Mouse (Mus musculus): ENCODE results near the gene Fmo5.
A peak's percentile ranks its signal among the peaks of the same experiment; 100 is the strongest.

Fmo5 gene

DNA sequence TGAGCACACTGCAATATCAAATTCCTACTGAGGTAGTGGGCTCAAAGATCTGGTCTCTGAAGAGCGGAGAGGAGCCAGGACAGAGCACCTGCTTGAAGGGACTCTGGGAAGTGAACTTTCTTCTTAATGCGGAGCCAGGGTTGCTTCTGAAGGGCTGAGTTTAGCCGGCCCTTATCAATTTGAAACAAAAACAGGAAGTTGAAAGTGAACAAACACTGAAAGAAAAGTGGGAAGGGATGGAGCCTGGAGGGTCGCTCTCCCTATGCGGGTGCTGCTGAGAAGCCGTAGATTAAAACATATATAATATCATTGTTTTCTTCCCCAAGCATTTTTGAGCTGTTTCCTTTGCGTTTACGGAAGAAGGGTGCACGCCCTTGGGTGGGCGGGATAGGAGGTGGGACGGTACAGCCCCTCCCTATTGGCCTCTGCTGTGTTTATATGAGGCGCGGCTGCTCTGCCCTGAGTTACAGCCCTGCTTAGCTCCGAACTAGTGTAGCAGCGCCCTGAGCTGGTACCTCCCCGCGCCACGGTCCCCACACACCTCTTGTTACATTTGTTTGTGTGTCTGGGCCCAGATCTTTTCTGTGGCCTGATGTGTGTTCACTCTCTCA lies at the start of gene Fmo5:
Gene Fmo5, plus strand, starts transcription at position 414 of the 611 bp plus-strand sequence.
- peak; percentile 81 for DNase-seq

DNA sequence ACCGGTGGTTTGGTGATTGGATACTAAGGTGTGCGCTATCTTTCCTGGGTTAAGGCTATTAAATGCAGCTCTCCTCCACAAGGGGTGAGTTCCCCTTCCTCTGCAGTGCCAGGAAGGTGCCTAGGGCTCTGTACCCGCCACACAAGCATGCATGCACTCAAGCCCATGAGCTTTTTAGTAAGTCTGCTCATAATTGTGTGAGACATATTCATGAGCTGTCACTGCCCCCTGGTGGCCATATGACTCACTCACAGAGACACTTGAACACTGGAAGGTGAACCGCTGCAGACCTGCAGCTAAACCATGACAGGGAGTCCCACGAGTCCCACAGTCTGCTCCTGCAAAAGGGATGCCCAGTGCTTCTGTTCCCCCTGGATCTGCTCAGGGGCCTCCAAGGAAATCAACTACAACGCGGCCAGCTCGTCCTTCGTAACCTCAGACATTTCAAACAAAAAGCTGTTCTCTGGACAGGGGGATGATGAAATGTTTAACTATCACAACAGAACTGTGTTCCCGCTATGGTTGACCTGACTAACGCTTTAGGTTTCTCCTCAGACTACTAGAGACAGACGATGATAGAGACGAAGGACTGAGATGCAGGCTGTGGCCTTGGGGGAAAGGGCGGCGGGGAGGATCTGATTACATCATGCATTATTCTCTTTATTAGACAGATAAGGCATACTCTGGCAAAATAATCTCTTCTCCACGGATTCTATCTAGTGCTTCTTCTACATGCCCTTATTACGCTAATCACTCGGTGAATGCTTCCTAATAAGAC lies 43.0 kb upstream of the Fmo5 start:
- DNase-seq = peak; percentile 69

DNA sequence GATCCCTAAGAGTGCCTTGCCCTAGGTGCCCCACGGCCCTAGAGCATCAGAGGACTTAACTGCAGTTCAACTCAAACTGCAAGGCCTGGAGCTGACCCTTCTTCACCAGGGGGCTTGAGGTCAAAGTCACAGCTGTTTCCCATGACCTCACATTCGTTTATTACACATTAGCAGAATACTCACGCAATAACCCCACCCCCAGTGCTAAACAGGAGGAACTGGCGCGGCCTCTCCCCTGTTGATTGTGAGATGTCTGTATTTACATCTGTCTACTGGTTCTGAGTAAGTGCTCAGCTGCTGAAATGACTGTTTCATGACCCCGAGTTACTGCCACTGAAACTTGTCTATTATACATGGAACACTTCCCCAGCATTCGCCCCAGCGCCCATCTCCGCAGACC lies 40.9 kb upstream of the Fmo5 start:
- no peak for DNase-seq

DNA sequence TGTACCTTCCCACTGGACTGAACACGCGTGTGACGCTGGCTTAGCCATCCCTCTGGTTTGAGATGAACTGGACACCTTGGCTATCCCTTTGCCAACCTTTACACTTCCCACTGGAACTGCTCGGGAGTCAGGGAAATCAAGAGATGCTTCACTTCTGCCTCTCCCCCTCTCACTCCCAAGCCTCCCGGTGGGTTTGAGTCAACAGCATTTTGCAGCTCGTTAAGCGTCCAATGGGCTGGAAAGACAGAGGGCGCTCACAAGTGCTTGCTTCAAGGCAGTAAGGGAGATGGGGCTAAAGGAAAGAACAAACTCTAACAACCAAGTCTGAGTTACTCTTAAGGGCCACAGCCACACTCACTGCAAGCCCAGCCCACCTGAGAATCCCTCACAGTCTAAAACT lies 37.9 kb upstream of the Fmo5 start:
- no peak for DNase-seq

DNA sequence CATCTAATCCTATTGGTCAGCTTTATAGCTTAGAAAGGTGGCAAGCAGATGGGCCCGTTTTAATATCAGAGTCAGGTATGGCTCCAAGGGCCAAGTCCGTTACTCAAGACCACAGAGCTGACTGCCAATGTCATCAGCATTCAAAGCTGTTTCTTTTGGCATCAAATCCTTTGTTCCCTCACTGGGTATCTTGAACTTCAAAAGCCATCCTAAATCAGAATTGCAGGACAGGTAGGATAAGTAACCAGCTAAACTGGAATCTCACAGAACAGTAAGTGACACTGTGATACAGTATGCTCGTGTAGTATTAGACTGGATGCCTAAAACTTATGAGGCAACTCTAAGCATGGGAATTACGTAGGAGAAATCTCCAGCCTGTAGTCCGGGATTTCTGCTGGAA lies 35.5 kb upstream of the Fmo5 start:
- DNase-seq = no peak

DNA sequence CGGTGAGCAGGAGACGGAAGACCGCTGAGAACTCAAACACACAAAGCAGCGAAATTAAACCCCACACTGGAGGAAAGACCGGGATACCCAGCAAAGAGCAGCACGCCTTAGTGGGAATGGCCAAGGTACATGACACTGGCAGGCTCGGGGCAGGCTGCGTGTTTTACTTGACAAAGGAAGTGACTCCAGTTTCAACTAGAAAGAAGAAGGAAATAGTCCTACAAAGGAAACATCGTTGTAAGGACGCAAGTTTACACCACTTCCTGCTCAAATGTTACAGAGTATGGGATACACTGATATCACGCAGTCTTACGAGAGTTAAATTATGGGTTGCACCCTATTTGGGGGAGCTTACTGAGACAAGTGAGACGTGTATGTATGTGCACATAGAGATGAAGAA lies 34.5 kb upstream of the Fmo5 start:
- DNase-seq = no peak

DNA sequence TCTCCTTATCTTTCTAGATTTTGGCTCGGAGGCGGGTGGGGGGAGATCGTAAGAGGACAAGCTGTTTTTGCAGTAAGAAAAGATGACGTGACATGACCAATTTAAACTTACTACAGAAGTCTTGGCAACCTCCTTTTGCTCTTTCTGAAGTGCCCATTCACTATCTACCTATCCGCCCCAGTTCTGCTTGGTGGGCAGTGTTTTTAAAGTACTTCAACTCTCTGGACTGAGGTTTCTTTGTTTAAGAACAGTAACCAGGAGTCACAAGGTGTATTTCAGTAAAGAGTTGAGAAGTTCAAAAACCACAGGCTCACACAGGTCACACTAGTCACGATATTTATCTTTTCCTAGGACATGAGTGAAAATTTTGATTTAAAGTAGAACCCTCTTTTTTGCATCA lies 33.5 kb upstream of the Fmo5 start:
- DNase-seq = no peak

DNA sequence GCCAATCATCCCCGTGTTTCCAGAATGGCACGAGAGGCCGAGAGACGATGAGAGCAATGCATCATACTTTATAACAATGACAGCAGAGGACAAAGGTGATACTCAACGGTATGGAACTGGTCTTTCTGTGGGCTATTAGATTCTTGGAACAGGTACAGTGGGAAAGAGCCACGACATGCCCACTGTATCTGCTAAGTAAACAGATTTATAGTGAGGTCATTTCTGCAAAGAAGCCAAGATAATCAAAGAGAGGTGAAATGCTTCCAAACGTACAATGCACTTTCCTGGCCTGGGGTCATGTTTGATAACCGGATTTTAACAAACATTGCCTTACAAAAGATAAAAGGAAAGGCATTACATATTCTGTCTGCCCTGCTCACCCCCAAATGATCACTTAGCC lies 31.8 kb upstream of the Fmo5 start:
- DNase-seq = no peak

DNA sequence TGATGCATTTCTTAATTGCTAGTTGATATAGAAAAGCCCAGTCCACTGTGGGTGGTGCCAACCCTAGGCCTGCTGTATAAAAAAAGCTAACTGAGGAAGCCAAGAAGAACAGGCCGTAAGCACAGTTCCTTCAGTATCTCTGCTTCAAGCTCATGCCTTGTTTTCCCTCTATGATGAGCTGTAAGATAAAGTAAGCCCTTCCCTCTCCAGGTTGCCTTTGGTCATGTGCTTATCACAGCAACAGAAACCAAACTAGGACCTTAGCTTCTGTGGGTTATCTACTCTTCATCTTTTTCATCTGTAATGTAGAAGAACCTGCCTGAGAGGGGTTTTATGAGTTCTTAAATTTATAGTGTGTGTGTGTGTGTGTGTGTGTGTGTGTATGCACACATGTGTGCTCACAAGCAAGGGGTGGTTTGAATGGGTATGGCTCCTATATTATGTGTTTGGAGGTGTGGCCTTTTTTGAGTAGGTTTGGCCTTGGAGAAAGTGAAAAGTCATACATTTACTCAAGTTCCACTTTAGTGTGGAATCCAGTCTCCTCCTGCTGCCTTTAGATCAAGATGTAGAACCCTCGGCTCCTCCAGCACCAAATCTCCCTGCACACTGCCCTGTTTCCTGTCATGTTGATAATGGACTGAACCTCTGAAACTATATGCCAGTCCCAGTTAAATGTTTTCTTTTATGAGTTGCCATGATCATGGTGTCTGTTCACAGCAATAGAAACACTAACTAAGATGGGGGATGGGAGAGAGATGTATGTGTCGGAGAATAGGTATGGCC lies 28.4 kb upstream of the Fmo5 start:
- DNase-seq = no peak

DNA sequence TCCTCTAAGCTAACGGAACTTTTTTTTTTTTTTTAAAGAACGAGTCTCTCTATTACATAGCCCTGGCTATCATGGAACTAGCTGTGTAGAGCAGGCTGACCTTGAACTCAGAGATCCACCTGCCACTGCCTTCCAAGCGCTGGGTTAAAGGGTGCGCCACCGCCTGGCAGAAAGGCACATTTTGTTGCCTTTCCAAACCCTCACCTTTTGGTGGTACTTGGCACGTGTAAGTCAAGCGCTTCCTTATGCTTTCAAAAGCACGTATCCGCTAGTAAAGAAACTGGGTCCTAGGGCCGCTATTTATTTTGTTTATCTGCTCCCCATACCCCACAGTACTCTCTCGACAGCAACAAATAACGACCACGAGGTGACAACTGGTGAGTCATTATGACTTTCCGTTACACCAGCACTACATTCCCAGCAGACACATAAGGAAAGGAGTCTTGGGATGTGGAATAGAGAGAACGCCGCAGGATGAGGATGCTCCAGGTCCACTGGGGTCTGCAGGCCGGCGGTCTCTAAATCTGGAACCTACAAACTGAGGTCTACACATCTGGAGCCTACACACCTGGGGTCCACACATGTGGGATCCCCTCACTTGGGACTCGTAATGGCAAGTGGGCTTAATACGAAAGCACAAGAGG lies 19.3 kb upstream of the Fmo5 start:
- DNase-seq = peak; percentile 78

DNA sequence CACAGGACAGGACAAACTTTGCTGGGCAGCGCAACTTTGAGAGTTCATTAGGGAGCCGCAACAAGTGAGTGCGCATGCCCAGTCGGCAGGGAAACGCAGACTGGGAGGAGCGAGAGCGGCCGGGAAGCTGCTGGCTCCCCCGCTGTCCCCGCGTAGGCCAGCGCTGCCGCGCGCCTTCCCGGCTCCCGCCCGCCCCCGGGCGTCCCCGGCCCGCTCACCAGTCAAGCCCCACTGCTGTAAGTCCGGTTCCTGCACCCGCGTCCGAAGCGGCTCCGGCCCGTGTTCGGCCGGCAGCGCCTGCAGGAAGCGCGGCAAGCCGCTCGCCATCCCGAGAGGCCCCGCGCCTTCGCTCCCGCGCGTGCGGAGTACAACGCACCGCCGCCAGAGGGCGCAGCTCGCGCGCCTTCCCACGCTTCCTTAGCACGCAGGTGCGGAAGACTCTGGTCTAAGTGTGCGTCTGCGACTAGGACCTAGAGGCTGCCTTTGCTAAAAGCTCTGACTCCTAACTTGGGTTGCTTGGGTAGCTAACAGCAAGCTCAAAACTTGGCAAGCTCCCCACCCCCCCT lies 18.7 kb upstream of the Fmo5 start, which contains the start of gene Chd1l:
Gene Chd1l, minus strand, starts transcription at position 359 of the 566 bp plus-strand sequence.
- peak; percentile 95 for DNase-seq

DNA sequence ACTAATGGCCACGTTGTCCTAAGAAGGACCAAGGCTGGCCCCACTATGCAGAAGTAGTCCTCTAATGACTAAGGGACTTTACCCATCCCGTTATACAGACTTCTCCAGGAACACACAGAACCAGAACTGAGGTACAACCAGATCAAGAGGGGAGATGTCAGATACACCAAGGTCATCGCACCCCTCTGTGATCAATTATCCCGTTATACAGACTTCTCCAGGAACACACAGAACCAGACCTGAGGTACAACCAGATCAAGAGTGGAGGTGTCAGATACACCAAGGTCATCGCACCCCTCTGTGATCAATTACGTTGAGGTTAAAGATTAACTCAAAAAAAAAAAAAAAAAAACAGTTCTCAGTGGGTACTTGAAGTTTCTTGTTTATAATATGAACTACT lies 17.6 kb upstream of the Fmo5 start:
- DNase-seq = no peak

DNA sequence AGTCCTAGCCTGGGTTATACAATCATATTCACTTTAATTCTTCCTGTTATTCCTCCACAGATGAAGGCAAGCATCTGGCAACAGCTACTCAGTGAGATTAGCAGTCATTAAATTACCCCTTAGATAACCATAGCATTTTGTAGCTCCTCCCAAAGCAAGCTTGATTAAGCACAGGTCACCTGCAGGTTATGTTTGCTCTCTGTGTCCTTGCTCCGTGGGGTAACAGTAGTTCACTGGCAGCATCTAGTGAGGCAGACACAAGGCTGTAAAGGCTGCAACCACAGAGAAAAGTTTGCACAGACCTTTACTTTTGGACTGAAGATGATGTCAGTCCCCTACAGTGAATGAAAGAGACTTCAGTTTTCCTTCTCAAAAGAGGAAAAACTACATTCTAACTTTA lies 13.4 kb upstream of the Fmo5 start:
- no peak for DNase-seq

DNA sequence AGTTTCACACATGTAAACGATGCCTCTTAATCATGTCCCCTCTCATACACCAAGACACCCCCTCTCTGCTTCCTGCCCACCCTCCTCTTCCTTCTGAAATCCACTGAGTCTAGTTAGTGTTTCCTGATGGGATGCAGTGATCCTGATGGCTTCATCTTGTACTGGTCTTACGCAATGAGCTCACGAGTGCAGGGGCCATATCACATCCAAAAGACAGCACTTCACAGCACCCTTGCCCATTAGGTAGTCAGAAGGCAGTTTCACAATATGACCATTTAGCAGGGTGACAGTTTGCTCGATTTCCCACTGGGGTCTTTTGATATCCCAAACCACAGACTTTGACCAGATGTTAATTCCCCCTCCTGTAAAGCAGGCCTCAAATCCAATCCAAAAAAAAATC lies 12.7 kb upstream of the Fmo5 start:
- no peak for DNase-seq

DNA sequence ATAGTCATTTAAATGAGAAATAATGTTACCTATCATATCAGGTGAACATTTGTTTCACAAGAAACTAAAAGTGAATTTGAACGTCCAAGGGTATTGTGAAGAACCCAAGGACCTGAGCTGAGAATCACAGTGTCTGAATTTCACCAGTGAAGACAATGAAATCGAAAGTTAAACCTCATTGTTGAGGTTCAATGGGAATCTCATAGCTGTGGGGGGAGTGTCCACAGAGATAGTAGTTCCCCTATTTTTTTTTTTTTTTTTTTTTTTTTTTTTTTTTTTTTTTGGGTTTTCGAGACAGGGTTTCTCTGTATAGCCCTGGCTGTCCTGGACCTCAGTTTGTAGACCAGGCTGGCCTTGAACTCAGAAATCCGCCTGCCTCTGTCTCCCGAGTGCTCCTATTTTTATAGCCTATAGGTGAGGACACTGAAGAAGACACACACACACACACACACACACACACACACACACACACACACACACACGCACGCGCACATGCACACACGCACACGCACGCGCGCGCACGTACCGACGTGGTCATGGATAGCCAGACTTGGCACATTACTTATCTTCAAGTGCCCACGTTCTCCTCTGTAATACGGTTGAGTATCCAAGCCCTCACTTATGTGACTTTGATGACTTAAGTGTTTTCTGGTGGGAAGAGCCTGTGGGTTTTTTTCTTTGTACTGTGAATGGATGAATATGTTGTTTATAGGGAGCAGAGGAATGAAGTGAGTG lies 11.3 kb upstream of the Fmo5 start:
- no peak for DNase-seq

DNA sequence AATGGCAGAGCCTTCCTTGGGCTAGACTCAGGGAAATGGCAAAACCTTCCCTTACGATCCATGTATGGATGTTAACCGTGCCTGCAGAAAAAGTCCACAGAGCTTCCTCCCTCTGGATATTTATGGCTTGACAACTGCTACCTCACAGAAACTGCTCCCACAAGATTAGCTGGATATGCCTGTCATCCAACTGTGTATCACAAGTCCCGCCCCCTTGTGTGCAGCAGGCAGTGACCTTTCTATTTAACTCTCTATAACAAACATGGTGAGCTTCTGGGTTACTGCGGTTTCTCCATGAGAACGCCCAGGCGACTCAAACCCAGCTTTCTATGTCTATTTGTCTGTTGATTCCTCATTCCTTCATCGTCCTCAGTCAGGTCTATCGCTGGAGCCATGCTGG lies 10.7 kb upstream of the Fmo5 start:
- DNase-seq = no peak

DNA sequence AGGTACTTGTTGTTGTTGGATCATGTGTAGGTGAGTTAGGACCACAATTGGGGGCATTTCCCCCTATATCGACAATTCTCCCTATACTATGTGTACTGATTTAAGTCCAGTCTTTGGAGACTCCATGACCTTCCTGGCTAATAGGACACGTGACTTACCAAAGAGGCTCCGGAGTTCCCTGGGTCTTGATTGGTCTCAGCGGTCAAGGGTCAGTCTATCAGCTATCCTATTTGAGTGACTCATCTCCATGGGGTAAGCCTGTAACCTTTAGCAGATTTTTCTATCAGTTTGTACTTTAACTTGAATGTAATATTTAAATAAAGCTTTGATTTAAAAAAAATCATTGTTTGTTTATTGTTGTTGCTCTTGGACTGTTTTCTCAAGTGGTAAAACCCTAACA lies 7.9 kb upstream of the Fmo5 start:
- DNase-seq = no peak

DNA sequence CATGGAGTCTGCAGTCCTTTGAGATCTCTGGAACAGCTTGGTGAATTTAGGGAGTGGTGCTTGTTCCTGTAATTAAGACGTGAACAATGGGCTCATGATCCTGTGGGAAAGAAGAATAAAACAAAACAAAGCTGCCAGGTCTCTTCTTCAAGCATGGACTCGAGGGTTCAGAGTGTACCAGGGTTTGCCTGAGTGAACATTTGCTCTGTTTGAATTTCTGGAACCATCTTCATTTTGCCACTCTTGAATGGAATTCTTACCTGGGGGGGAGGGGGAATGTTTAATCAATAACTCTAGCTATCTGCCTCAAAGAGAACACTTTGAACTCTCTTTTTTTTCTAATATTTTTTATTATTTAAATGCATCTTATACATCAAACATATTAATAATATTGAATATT lies 4.0 kb upstream of the Fmo5 start:
- DNase-seq = no peak

DNA sequence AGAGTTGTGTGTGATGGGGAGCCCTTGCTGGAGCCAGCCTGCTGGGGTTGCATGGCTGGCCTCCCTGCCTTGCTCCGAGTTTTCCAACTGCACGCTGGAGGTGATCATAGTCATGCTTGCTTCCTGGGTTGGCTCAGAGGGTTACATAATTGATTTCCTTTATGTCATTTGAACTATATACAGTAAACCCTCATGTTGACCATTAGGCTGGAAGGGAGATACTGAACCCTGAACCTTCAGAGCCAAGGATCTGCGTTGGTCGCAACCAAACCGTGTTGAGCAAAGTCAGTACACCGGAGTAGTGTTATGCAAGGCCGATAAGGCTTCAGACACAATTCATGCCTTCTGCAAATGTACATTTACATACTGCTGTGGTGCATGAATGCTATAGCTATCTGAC lies 711 bp upstream of the Fmo5 start:
- no peak for DNase-seq

DNA sequence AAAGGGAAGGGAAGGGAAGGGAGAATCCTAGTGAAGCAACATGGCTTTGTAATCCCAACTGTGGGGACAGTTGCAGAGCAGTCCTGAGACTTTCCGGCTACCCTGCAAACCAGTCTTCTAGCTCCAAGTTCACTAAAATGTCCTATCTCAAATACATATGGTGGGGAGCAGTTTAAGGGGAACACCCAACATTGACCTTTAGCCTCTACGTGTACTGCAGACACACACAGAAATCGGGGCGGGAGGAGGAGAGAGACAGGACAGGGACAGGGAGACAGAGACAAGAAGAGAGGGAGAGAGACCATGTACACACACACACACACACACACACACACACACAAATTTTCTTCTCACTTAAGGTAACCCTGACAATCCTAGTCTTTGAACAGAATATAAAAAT lies 1.3 kb downstream of the Fmo5 start:
- no peak for DNase-seq

DNA sequence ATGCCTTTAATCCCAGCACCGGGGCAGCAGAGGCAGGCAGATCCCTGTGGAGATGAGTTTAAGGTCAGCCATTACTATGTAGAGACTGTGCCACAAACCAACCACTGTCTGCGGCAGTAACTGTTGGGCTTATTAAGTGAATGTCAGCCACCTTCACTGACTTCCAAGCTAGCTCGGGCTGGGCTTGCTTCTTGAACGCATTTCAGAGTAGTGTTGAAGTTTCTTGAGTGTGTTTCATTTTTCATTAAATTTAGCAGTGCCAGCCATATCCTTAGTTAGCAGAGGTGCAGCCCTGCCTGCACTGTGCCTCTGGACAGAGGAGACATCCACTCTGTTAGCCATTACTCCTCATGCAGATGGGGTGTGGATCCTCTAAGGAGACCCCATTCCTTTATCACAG lies 2.1 kb downstream of the Fmo5 start:
- DNase-seq = no peak

DNA sequence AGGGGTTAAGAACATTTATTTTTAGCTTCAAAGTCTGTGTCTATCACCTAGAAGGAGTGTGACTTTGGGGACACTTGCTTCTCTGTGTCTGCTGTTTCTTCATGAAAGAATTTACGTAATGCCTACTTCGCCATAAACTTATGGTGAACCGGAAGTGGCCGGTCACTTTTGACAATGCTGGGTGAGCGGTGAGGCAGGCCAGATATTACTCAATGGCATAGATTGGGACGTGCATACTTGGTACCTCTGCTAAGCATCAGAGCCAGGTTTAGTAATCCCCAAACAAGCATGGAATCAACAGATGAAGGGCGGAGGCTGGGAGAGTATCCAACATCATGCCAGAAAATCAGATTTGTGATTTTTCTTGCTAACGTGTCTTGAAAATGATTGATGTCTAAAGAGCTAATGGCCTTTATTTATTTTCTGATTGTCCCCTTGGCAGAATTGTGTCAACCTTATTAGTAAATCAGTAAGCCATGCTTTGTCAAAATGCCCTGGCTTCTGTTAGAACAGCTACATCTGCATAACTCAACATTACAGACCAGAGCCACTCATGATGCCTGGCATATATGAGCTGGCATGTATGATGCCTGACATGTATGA lies 2.8 kb downstream of the Fmo5 start:
- no peak for DNase-seq

Data from thymus, postnatal 25 days (tissue).